Mouse (Mus musculus): Measurements from ENCODE around the gene Hectd4.
"Not testable (repeated sequence)": the region's sequence is repeated elsewhere in the genome, so short reads cannot be mapped to it uniquely, and the experiment has no call there.

Gene Hectd4

GRCm38 (mm10) chr5:121292309-121293165 lies 72.5 kb downstream of the Hectd4 start:
- no peak for DNase-seq

- DNase-seq = no peak
These were observed 85.0 kb downstream of the Hectd4 start for GRCm38 (mm10) chr5:121305009-121305408.

- DNase-seq = no peak
These were observed 87.6 kb downstream of the Hectd4 start for GRCm38 (mm10) chr5:121307620-121308019.

- no peak for DNase-seq
These were observed 91.6 kb downstream of the Hectd4 start for GRCm38 (mm10) chr5:121311576-121311975.

GRCm38 (mm10) chr5:121313764-121314474 lies 93.9 kb downstream of the Hectd4 start:
- DNase-seq = no peak

GRCm38 (mm10) chr5:121326079-121326805 lies 106.2 kb downstream of the Hectd4 start:
- DNase-seq = no peak

GRCm38 (mm10) chr5:121329333-121330058 lies 109.5 kb downstream of the Hectd4 start:
- DNase-seq = peak; percentile 93

GRCm38 (mm10) chr5:121330154-121330816 lies 110.3 kb downstream of the Hectd4 start:
- DNase-seq = not testable (repeated sequence)

GRCm38 (mm10) chr5:121331731-121332130 lies 111.7 kb downstream of the Hectd4 start:
- no peak for DNase-seq

- DNase-seq = no peak
These were observed 114.0 kb downstream of the Hectd4 start for GRCm38 (mm10) chr5:121333976-121334375.

- no peak for DNase-seq
These were observed 114.4 kb downstream of the Hectd4 start for GRCm38 (mm10) chr5:121334454-121334853.

- no peak for DNase-seq
These were observed 115.4 kb downstream of the Hectd4 start for GRCm38 (mm10) chr5:121335426-121335825.

- DNase-seq = no peak
These were observed 116.0 kb downstream of the Hectd4 start for GRCm38 (mm10) chr5:121336009-121336408.

GRCm38 (mm10) chr5:121336776-121337175 lies 116.8 kb downstream of the Hectd4 start:
- no peak for DNase-seq

GRCm38 (mm10) chr5:121339507-121340230 lies 119.7 kb downstream of the Hectd4 start:
- no peak for DNase-seq

- no peak for DNase-seq
These were observed 121.0 kb downstream of the Hectd4 start for GRCm38 (mm10) chr5:121340965-121341473.

GRCm38 (mm10) chr5:121342490-121342889 lies 122.5 kb downstream of the Hectd4 start:
- no peak for DNase-seq

GRCm38 (mm10) chr5:121343997-121344396 lies 124.0 kb downstream of the Hectd4 start:
- DNase-seq = no peak

- DNase-seq = no peak
These were observed 139.2 kb downstream of the Hectd4 start for GRCm38 (mm10) chr5:121359229-121359628.

- DNase-seq = no peak
These were observed 141.7 kb downstream of the Hectd4 start for GRCm38 (mm10) chr5:121361696-121362095.

GRCm38 (mm10) chr5:121363441-121363840 lies 143.4 kb downstream of the Hectd4 start:
- no peak for DNase-seq
